Mouse (Mus musculus): ENCODE results near the gene Amh.

GRCm38 (mm10) chr10:80845055-80845693 lies 40.1 kb downstream of the Amh start:
- TF ChIP-seq CTCF (IDR thresholded peaks at IDR 0.05) (no peak), EP300 (IDR thresholded peaks at IDR 0.05) (no peak)

Data from lung, postnatal 0 days (tissue).